Mouse (Mus musculus) erythroblast, embryonic 14.5 days (primary cell): Measurements from ENCODE around the gene Sult5a1.

Experiments used
- GATA1 ChIP-seq: IDR thresholded peaks from 2 replicates; pipeline ENCODE4 v1.6.1; 2012; ENCODE audit warnings: low read length, inconsistent platforms, mixed read lengths
- TAL1 ChIP-seq: IDR thresholded peaks from 3 replicates; pipeline ENCODE4 v1.6.1; 2012; ENCODE audit warnings: low read length, inconsistent platforms, mixed read lengths

GRCm38 (mm10) chr8:123156070-123156773 is 1.9 kb downstream of the Sult5a1 start:
- TF ChIP-seq TAL1 = peak; percentile 48; the same call in 2 of the 3 replicates
- TF ChIP-seq GATA1 = peak; percentile 19; the same call in 1 of the 2 replicates
